Mouse (Mus musculus) liver, adult 10 weeks (tissue): ENCODE data around the gene Il9r. TPM values are rescaled to one million over a fixed set of nuclear protein-coding genes. Genes with fewer than 3 reads are reported as not detected.

Source experiments
- polyA plus RNA-seq: library from polyadenylated mRNA; stranded (reverse); fragments of 350-450 nt; fragmentation: Illumina TruSeq; extraction: RNeasy Lipid Tissue Mini Kit (QIAGEN cat#74804); gene quantifications from one replicate; pipeline ENCODE4 v1.2.3, GENCODE M21; 2014; ENCODE audit warnings: low read depth, low replicate concordance

The Il9r gene
- polyA plus RNA-seq, result not detected

DNA sequence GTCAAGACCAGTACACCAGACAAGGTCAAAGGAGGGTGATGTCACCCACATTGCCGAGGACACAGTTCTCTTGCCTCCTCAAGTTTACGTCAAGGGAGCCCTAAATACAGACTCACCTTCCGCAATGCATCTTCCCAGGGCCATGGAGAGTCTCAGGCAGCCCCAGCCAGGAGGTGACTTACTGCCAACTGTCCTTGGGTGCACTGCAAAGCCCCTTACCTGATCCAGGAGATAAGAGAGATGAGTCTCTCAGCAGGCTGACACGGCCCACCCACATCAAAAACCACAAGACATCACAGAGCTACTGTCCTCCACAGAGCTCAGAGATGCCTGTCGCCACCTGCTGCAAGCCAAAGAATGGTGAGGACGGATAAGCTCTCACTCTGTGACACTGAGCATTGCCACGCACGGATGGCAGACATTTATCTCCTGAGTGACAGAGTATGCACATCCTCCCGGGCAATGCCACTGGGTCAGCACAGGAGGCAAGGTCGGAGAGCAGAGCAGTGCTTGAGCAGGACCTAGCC lies at the start of gene Il9r:
TSS of gene Il9r (minus strand) at position 205 of the 527 bp plus-strand sequence.

DNA sequence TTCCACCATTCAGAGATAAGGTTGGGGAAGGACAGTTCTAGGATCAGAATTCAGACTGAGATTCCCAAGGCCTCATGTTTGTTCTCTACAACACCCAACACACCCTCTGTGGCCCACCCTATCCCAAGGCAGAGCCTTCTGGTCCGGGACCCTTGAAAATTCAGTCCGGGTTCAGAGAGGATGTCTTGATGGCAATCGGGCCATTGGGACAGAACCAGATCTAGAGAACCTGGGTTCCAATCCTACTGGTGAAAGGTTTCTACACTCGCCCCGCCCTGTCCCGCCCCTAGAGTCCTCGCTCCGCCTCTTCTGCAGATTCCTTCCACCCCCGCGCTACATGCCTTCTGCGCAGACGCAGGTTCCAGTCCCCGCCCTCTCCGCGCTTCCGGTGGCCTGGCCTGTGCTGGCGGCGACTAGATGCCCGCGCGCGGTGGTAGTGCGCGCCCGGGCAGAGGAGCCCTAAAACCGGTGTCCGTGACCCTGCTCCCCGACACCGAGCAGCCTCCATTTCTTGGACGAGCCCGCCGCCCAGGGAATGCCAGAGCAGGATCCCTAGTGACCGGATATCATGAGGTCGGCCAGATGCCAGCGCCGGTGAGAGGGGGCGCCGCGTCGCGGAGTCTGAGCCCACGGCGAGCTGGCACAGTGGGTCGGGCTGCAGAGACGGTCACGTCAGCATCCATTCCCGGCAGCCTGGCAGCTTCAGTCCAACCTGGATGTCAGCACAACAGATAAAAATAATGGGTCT lies 26.2 kb upstream of the Il9r start, which contains the start of gene Mpg:
TSS of gene Mpg (plus strand) at position 382 of the 748 bp plus-strand sequence.

DNA sequence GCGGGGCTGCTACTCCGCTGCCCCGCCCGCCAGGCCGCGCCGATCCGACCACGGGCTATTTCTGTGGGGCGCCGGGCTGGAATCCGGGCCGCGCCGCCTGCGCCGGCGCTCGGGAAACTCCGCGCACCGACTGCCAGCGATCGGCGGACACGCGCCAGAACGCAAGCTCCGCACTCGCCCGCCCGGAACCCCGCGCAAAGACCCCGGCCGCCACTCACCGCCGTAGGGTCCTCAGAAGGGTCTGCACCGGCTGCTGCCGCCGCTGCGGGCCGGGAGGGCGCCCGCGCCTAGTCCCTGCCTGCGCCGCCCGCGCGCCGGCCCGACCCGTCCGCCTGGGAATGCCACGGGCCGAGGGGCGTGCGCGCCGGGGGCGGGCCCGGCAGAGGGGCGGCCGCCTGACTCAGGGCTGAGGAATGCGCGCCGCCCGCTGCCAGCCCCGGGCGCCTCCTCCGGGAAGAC lies 21.9 kb upstream of the Il9r start, which contains the start of gene Rhbdf1:
TSS of gene Rhbdf1 (minus strand) at position 350 of the 459 bp plus-strand sequence.

DNA sequence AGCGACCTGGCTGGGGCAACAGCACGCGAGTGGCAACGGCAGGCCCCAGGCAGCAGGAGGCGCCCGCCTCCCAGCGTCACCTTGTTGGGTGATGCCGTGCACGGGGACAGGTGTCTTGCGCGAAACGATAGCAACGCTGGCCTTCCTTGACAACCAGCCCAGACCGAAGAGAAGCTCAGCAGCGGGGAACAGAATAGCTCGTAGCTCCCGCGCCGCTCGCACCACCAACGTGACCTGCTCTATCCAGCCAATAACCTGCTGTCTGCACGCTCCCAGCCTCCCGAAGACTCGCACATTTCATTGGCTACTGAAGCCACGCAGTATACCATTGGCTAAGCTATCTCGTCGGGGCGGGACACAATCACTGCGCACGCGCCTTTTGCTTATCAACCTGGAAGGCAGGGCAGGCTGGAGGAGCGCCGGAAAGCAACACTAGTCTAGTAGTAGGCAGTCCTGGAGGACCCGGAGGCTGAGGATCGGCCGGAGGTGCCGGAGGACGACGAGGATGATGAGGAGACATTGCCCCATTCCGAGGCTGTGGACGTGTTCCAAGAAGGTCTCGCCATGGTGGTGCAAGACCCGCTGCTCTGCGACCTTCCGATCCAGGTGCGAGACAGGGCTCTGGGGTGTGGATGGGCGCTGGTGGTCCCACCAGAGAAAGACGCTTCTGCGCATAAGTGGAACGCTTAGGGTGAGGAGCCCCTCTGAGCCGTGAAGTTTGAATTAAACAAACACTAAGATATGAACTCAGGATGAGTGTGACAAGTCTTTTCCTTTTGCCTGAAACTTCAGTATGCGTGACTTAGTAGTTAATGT lies 5.2 kb upstream of the Il9r start, which contains the start of gene Snrnp25:
TSS of gene Snrnp25 (plus strand) at position 358 of the 816 bp plus-strand sequence.

Other genes with a start within 250 kb of the Il9r start
- not detected for gene 4930524B15Rik, start 234.7 kb downstream of the Il9r start, polyA plus RNA-seq
- not detected for gene Nsg2, start 199.8 kb downstream of the Il9r start, polyA plus RNA-seq
- 1.4 TPM for gene Snrnp25, start 5.1 kb upstream of the Il9r start, polyA plus RNA-seq
- not detected for gene Rhbdf1, start 22.0 kb upstream of the Il9r start, polyA plus RNA-seq
- 3.4 TPM for gene Mpg, start 26.2 kb upstream of the Il9r start, polyA plus RNA-seq
- 7.3 TPM for gene Nprl3, start 67.4 kb upstream of the Il9r start, polyA plus RNA-seq
- not detected for gene Hba-x, start 76.1 kb upstream of the Il9r start, polyA plus RNA-seq
- gene Hba-a1, start 83.2 kb upstream of the Il9r start, polyA plus RNA-seq, result 1.6 TPM
- not detected for gene Hbq1b, start 86.7 kb upstream of the Il9r start, polyA plus RNA-seq
- 196 TPM for gene Hba-a2, start 96.2 kb upstream of the Il9r start, polyA plus RNA-seq
- gene Hbq1a, start 99.8 kb upstream of the Il9r start, polyA plus RNA-seq, result not detected
- 0.13 TPM for gene Sh3pxd2b, start 147.5 kb upstream of the Il9r start, polyA plus RNA-seq